Mouse (Mus musculus) induced T-regulatory cell, adult 2 months (primary cell): ENCODE measurements at regions not wholly inside any gene's neighbourhood (a gene's known extent, or its start where the extent isn't known, plus 50 kb on each side); places are given as distances from the start of the nearest gene placed in this dataset.

ENCODE experiments used
- DNase-seq: peaks from one replicate; pipeline ENCODE4 v3.0.0-alpha.2; 2012; ENCODE audit warnings: low read depth

- peak; percentile 12 for DNase-seq
Observed at GRCm38 (mm10) chr2:66961808-66962519, 177.2 kb upstream of the Scn7a start.

- no peak for DNase-seq
Observed at GRCm38 (mm10) chr2:66941188-66941587, 156.5 kb upstream of the Scn7a start.

- DNase-seq: no peak
Observed at GRCm38 (mm10) chr2:66898032-66898431, 113.3 kb upstream of the Scn7a start.

- no peak for DNase-seq
Observed at GRCm38 (mm10) chr2:66867457-66868216, 82.9 kb upstream of the Scn7a start.
